Mouse (Mus musculus): ENCODE data around the gene Eif1ax.

DNA sequence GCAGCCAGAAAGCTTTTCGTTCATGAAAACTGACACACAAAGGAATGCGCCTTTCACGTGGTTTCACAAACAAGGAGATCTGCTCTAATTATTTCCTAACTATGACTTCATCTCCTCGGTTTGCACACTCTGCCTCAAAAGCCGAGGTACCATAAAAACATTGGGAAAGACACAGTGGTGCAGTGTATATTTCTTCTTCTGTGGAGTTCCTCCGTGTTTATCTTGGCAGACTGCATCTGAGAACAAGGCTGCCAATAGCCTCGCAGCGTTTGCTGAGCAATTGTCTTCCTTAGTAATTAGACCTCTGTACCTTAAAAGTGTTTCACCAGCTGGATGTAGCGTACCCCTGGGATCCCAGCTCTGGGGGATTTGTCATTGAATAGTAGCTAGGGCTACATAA, 15.1 kb downstream of the Eif1ax start:
- TF ChIP-seq POLR2A (IDR thresholded peaks at IDR 0.05; ENCODE audit: low read depth, low read length) (no peak), CTCF (conservative IDR thresholded peaks at IDR 0.05; ENCODE audit: insufficient read depth, insufficient read length, low read depth, low read length) (no peak)

Measured in kidney, adult 2 months (tissue).